Mouse (Mus musculus) limb, embryonic 15.5 days (tissue): Measurements from ENCODE around the gene Cntf. TPM values are rescaled to one million over a fixed set of nuclear protein-coding genes. Genes with fewer than 3 reads are reported as not detected.
"Not testable (repeated sequence)": the region's sequence is repeated elsewhere in the genome, so short reads cannot be mapped to it uniquely, and the experiment has no call there.

Source experiments
- ATAC-seq: fragments of 200-750 bp; cut with Nextera tagmentation; 2 replicates; pipeline ENCODE4 v1.8.0; 2017; ENCODE audit warnings: low read depth, moderate TSS enrichment; ENCODE audit not compliant: insufficient number of reproducible peaks, low FRiP score, low TSS enrichment
- H3K27ac ChIP-seq: fragments of 300-500 bp; sonication (generic); 2 replicates; pipeline ENCODE4 v1.5.1; 2015; ENCODE audit warnings: moderate library complexity, mild to moderate bottlenecking, inconsistent platforms
- H3K27me3 ChIP-seq: fragments of 300-500 bp; sonication (generic); 2 replicates; pipeline ENCODE4 v1.6.1; 2015; ENCODE audit warnings: inconsistent platforms
- H3K36me3 ChIP-seq: fragments of 300-500 bp; sonication (generic); 2 replicates; pipeline ENCODE4 v1.6.1; 2015; ENCODE audit warnings: inconsistent platforms
- H3K4me1 ChIP-seq: fragments of 300-500 bp; sonication (generic); 2 replicates; pipeline ENCODE4 v1.6.1; 2015; ENCODE audit warnings: inconsistent platforms
- H3K4me2 ChIP-seq: fragments of 300-500 bp; sonication (generic); 2 replicates; pipeline ENCODE4 v1.6.1; 2015; ENCODE audit warnings: mild to moderate bottlenecking, inconsistent platforms
- H3K4me3 ChIP-seq: fragments of 300-500 bp; sonication (generic); 2 replicates; pipeline ENCODE4 v1.5.1; 2015; ENCODE audit warnings: mild to moderate bottlenecking, inconsistent platforms
- H3K9ac ChIP-seq: fragments of 300-500 bp; sonication (generic); 2 replicates; pipeline ENCODE4 v1.6.1; 2015; ENCODE audit warnings: inconsistent platforms
- H3K9me3 ChIP-seq: fragments of 300-500 bp; sonication (generic); 2 replicates; pipeline ENCODE4 v1.6.1; 2016; ENCODE audit warnings: inconsistent platforms
- WGBS: fragments of 180-500 bp; shearing (Covaris S2); methylation state at CpG from one replicate; pipeline ENCODE4 v1.1.7; 2015; 5-methylcytosine and 5-hydroxymethylcytosine counted together
- polyA plus RNA-seq: library from polyadenylated mRNA; unstranded; fragments of >200 nt; fragmentation: Nextera tagmentation; extraction: Ambion mirVana; gene quantifications from 2 replicates; pipeline ENCODE4 v1.2.1, GENCODE M21; 2015

Gene Cntf
- polyA plus RNA-seq, 1 experiment from 2014 or later, result 0.87 TPM

- Histone ChIP-seq H3K27me3 (no peaks in the 10 kb centered on the region), H3K9ac (no peak overlapping the region), H3K36me3 (peaks cover 25% of the 10 kb centered on the region), H3K27ac (no peak overlapping the region), H3K4me1 (no peaks in the 10 kb centered on the region), H3K4me2 (no peak overlapping the region), H3K4me3 (no peak overlapping the region), H3K9me3 (no peaks in the 10 kb centered on the region)
- ATAC-seq, result no peak
- 60% methylated on average over 2 of the region's 2 CpGs for WGBS
Measured at GRCm38 (mm10) chr19:12759656-12760055, 5.8 kb downstream of the Cntf start.

GRCm38 (mm10) chr19:12758936-12759478 is 6.4 kb downstream of the Cntf start:
- Histone ChIP-seq H3K9ac (no peak overlapping the region), H3K4me2 (no peak overlapping the region), H3K4me1 (no peaks in the 10 kb centered on the region), H3K27me3 (no peaks in the 10 kb centered on the region), H3K9me3 (no peaks in the 10 kb centered on the region), H3K36me3 (peaks cover 20% of the 10 kb centered on the region), H3K4me3 (no peak overlapping the region), H3K27ac (no peak overlapping the region)
- 79% methylated on average over 1 of the region's 1 CpGs for WGBS
- no peak for ATAC-seq

- 78% methylated on average over 3 of the region's 3 CpGs for WGBS
- Histone ChIP-seq H3K4me1 (no peaks in the 10 kb centered on the region), H3K36me3 (no peaks in the 10 kb centered on the region), H3K9ac (no peak overlapping the region), H3K4me3 (no peak overlapping the region), H3K27ac (no peak overlapping the region), H3K4me2 (no peak overlapping the region), H3K9me3 (no peaks in the 10 kb centered on the region), H3K27me3 (no peaks in the 10 kb centered on the region)
- ATAC-seq, result no peak
Measured at GRCm38 (mm10) chr19:12756286-12756685, 9.1 kb downstream of the Cntf start.

- H3K27ac ChIP-seq, result no peak overlapping the region
- ATAC-seq, result no peak
- WGBS, result 72% methylated on average over 2 of the region's 2 CpGs
- no peaks in the 10 kb centered on the region for H3K27me3 ChIP-seq
- no peaks in the 10 kb centered on the region for H3K4me1 ChIP-seq
- no peaks in the 10 kb centered on the region for H3K9me3 ChIP-seq
- no peaks in the 10 kb centered on the region for H3K36me3 ChIP-seq
- H3K4me3 ChIP-seq, result no peak overlapping the region
- no peak overlapping the region for H3K4me2 ChIP-seq
- no peak overlapping the region for H3K9ac ChIP-seq
Measured at GRCm38 (mm10) chr19:12731950-12732349, 33.5 kb downstream of the Cntf start.

- Histone ChIP-seq H3K36me3 (no peaks in the 10 kb centered on the region), H3K27me3 (no peaks in the 10 kb centered on the region), H3K4me1 (no peaks in the 10 kb centered on the region), H3K4me3 (no peak overlapping the region), H3K9me3 (no peaks in the 10 kb centered on the region), H3K9ac (no peak overlapping the region), H3K27ac (no peak overlapping the region), H3K4me2 (no peak overlapping the region)
- no peak for ATAC-seq
- WGBS, result 62% methylated on average over 1 of the region's 1 CpGs
Measured at GRCm38 (mm10) chr19:12731036-12731435, 34.4 kb downstream of the Cntf start.

- no peak overlapping the region for H3K4me2 ChIP-seq
- no peak for ATAC-seq
- no peak overlapping the region for H3K27ac ChIP-seq
- no peaks in the 10 kb centered on the region for H3K27me3 ChIP-seq
- 70% methylated on average over 1 of the region's 1 CpGs for WGBS
- no peak overlapping the region for H3K4me3 ChIP-seq
- H3K9ac ChIP-seq, result no peak overlapping the region
- no peaks in the 10 kb centered on the region for H3K4me1 ChIP-seq
- no peaks in the 10 kb centered on the region for H3K9me3 ChIP-seq
- H3K36me3 ChIP-seq, result no peaks in the 10 kb centered on the region
Measured at GRCm38 (mm10) chr19:12725851-12726250, 39.6 kb downstream of the Cntf start.

- H3K4me1 ChIP-seq, result no peaks in the 10 kb centered on the region
- H3K27ac ChIP-seq, result no peak overlapping the region
- WGBS, result 77% methylated on average over 3 of the region's 3 CpGs
- no peaks in the 10 kb centered on the region for H3K36me3 ChIP-seq
- no peaks in the 10 kb centered on the region for H3K27me3 ChIP-seq
- H3K9ac ChIP-seq, result no peak overlapping the region
- no peak overlapping the region for H3K4me3 ChIP-seq
- no peaks in the 10 kb centered on the region for H3K9me3 ChIP-seq
- no peak for ATAC-seq
- H3K4me2 ChIP-seq, result no peak overlapping the region
Measured at GRCm38 (mm10) chr19:12722308-12722707, 43.1 kb downstream of the Cntf start.

GRCm38 (mm10) chr19:12721596-12721995 is 43.8 kb downstream of the Cntf start:
- not testable (repeated sequence) for H3K4me1 ChIP-seq, ATAC-seq, H3K4me2 ChIP-seq, H3K9me3 ChIP-seq, H3K27ac ChIP-seq, H3K4me3 ChIP-seq, H3K27me3 ChIP-seq, H3K36me3 ChIP-seq, H3K9ac ChIP-seq
- WGBS, result 93% methylated on average over 7 of the region's 7 CpGs

GRCm38 (mm10) chr19:12720919-12721318 is 44.5 kb downstream of the Cntf start:
- WGBS, result 85% methylated on average over 5 of the region's 5 CpGs
- H3K27me3 ChIP-seq, H3K9ac ChIP-seq, H3K4me2 ChIP-seq, H3K9me3 ChIP-seq, H3K4me1 ChIP-seq, H3K27ac ChIP-seq, ATAC-seq, H3K4me3 ChIP-seq, H3K36me3 ChIP-seq: not testable (repeated sequence)

- no peak overlapping the region for H3K4me3 ChIP-seq
- 58% methylated on average over 2 of the region's 2 CpGs for WGBS
- no peaks in the 10 kb centered on the region for H3K9me3 ChIP-seq
- no peaks in the 10 kb centered on the region for H3K27me3 ChIP-seq
- H3K27ac ChIP-seq, result no peak overlapping the region
- ATAC-seq, result no peak
- no peaks in the 10 kb centered on the region for H3K4me1 ChIP-seq
- no peaks in the 10 kb centered on the region for H3K36me3 ChIP-seq
- H3K9ac ChIP-seq, result no peak overlapping the region
- no peak overlapping the region for H3K4me2 ChIP-seq
Measured at GRCm38 (mm10) chr19:12720463-12720862, 45.0 kb downstream of the Cntf start.

- H3K36me3 ChIP-seq, result no peaks in the 10 kb centered on the region
- no peaks in the 10 kb centered on the region for H3K27me3 ChIP-seq
- no peaks in the 10 kb centered on the region for H3K4me1 ChIP-seq
- H3K27ac ChIP-seq, result no peak overlapping the region
- H3K4me2 ChIP-seq, result no peak overlapping the region
- no peaks in the 10 kb centered on the region for H3K9me3 ChIP-seq
- no peak for ATAC-seq
- H3K4me3 ChIP-seq, result no peak overlapping the region
- 82% methylated on average over 6 of the region's 6 CpGs for WGBS
- no peak overlapping the region for H3K9ac ChIP-seq
Measured at GRCm38 (mm10) chr19:12719189-12719588, 46.2 kb downstream of the Cntf start.
